Mouse (Mus musculus): Measurements from ENCODE around the gene Ms4a8a. TPM values are rescaled to one million over a fixed set of nuclear protein-coding genes. Genes with fewer than 3 reads are reported as not detected.
A peak's percentile ranks its signal among the peaks of the same experiment; 100 is the strongest.

Gene Ms4a8a
- polyA plus RNA-seq, 1 experiment from 2014 or later: not detected

- Histone ChIP-seq H3K4me1 (no peaks in the 10 kb centered on the region), H3K27me3 (no peaks in the 10 kb centered on the region), H3K27ac (replicated peaks) (no peak overlapping the region), H3K9ac (replicated peaks) (no peak overlapping the region), H3K9me3 (no peaks in the 10 kb centered on the region), H3K4me3 (no peak overlapping the region), H3K4me2 (replicated peaks) (no peak overlapping the region), H3K36me3 (no peaks in the 10 kb centered on the region)
- 62% methylated on average over 3 of the region's 3 CpGs for WGBS
- ATAC-seq (ENCODE audit: low FRiP score, low read depth): no peak
Observed at GRCm38 (mm10) chr19:11053277-11053676, 27.6 kb downstream of the Ms4a8a start.

GRCm38 (mm10) chr19:11052877-11053276 lies 28.0 kb downstream of the Ms4a8a start:
- no peaks in the 10 kb centered on the region for H3K36me3 ChIP-seq
- H3K27me3 ChIP-seq: no peaks in the 10 kb centered on the region
- no peaks in the 10 kb centered on the region for H3K9me3 ChIP-seq
- ATAC-seq (ENCODE audit: low FRiP score, low read depth): no peak
- H3K4me1 ChIP-seq: no peaks in the 10 kb centered on the region
- H3K9ac ChIP-seq (replicated peaks): no peak overlapping the region
- 68% methylated on average over 5 of the region's 5 CpGs for WGBS
- H3K4me3 ChIP-seq: no peak overlapping the region
- no peak overlapping the region for H3K27ac ChIP-seq (replicated peaks)
- H3K4me2 ChIP-seq (replicated peaks): no peak overlapping the region

- no peak for ATAC-seq (ENCODE audit: low FRiP score, low read depth)
- H3K4me2 ChIP-seq (replicated peaks): no peak overlapping the region
- H3K4me3 ChIP-seq: no peak overlapping the region
- H3K9me3 ChIP-seq: no peaks in the 10 kb centered on the region
- H3K4me1 ChIP-seq: no peaks in the 10 kb centered on the region
- peaks cover 6% of the 10 kb centered on the region for H3K27me3 ChIP-seq
- no peak overlapping the region for H3K27ac ChIP-seq (replicated peaks)
- H3K9ac ChIP-seq (replicated peaks): no peak overlapping the region
- WGBS: 71% methylated on average over 2 of the region's 2 CpGs
- H3K36me3 ChIP-seq: no peaks in the 10 kb centered on the region
Observed at GRCm38 (mm10) chr19:11050286-11050685, 30.6 kb downstream of the Ms4a8a start.

GRCm38 (mm10) chr19:11049426-11049825 lies 31.5 kb downstream of the Ms4a8a start:
- peaks cover 6% of the 10 kb centered on the region for H3K27me3 ChIP-seq
- no peaks in the 10 kb centered on the region for H3K36me3 ChIP-seq
- no peak overlapping the region for H3K27ac ChIP-seq (replicated peaks)
- no peak overlapping the region for H3K4me3 ChIP-seq
- no peak overlapping the region for H3K4me2 ChIP-seq (replicated peaks)
- ATAC-seq (ENCODE audit: low FRiP score, low read depth): no peak
- no peak overlapping the region for H3K9ac ChIP-seq (replicated peaks)
- no peaks in the 10 kb centered on the region for H3K4me1 ChIP-seq
- H3K9me3 ChIP-seq: no peaks in the 10 kb centered on the region

- Histone ChIP-seq H3K27me3 (peaks cover 6% of the 10 kb centered on the region), H3K9ac (replicated peaks) (no peak overlapping the region), H3K4me1 (no peaks in the 10 kb centered on the region), H3K9me3 (no peaks in the 10 kb centered on the region), H3K4me2 (replicated peaks) (no peak overlapping the region), H3K36me3 (no peaks in the 10 kb centered on the region), H3K4me3 (no peak overlapping the region), H3K27ac (replicated peaks) (no peak overlapping the region)
- ATAC-seq (ENCODE audit: low FRiP score, low read depth): no peak
- WGBS: 63% methylated on average over 1 of the region's 1 CpGs
Observed at GRCm38 (mm10) chr19:11048503-11048902, 32.4 kb downstream of the Ms4a8a start.

GRCm38 (mm10) chr19:11048009-11048408 lies 32.9 kb downstream of the Ms4a8a start:
- no peak overlapping the region for H3K4me3 ChIP-seq
- H3K27me3 ChIP-seq: peaks cover 6% of the 10 kb centered on the region
- no peak for ATAC-seq (ENCODE audit: low FRiP score, low read depth)
- no peaks in the 10 kb centered on the region for H3K9me3 ChIP-seq
- no peaks in the 10 kb centered on the region for H3K36me3 ChIP-seq
- H3K4me1 ChIP-seq: no peaks in the 10 kb centered on the region
- no peak overlapping the region for H3K9ac ChIP-seq (replicated peaks)
- H3K27ac ChIP-seq (replicated peaks): no peak overlapping the region
- WGBS: 82% methylated on average over 6 of the region's 6 CpGs
- no peak overlapping the region for H3K4me2 ChIP-seq (replicated peaks)

GRCm38 (mm10) chr19:11044996-11045711 lies 35.7 kb downstream of the Ms4a8a start:
- Histone ChIP-seq H3K9ac (replicated peaks) (peak overlapping the region; percentile 8; the same call in 1 of the 2 replicates), H3K9me3 (no peaks in the 10 kb centered on the region), H3K4me3 (peak overlapping the region; percentile 40), H3K4me1 (no peaks in the 10 kb centered on the region), H3K4me2 (replicated peaks) (peak overlapping the region; percentile 58), H3K27ac (replicated peaks) (no peak overlapping the region), H3K27me3 (peaks cover 6% of the 10 kb centered on the region), H3K36me3 (no peaks in the 10 kb centered on the region)
- ATAC-seq (ENCODE audit: low FRiP score, low read depth): peak; percentile 100
- 8% methylated on average over 32 of the region's 40 CpGs for WGBS

- peak; percentile 75 for ATAC-seq (ENCODE audit: low FRiP score, low read depth)
- Histone ChIP-seq H3K36me3 (no peaks in the 10 kb centered on the region), H3K27ac (replicated peaks) (no peak overlapping the region), H3K27me3 (peaks cover 6% of the 10 kb centered on the region), H3K4me1 (no peaks in the 10 kb centered on the region), H3K4me3 (peak overlapping the region; percentile 40), H3K9me3 (no peaks in the 10 kb centered on the region), H3K4me2 (replicated peaks) (peak overlapping the region; percentile 58), H3K9ac (replicated peaks) (no peak overlapping the region; the same call in 1 of the 2 replicates)
- 36% methylated on average over 5 of the region's 5 CpGs for WGBS
Observed at GRCm38 (mm10) chr19:11044671-11044995, 36.3 kb downstream of the Ms4a8a start.

- H3K4me1 ChIP-seq: no peaks in the 10 kb centered on the region
- H3K4me2 ChIP-seq (replicated peaks): no peak overlapping the region
- H3K4me3 ChIP-seq: no peak overlapping the region
- no peaks in the 10 kb centered on the region for H3K9me3 ChIP-seq
- H3K27ac ChIP-seq (replicated peaks): no peak overlapping the region
- no peaks in the 10 kb centered on the region for H3K27me3 ChIP-seq
- ATAC-seq (ENCODE audit: low FRiP score, low read depth): no peak
- no peak overlapping the region for H3K9ac ChIP-seq (replicated peaks)
- no peaks in the 10 kb centered on the region for H3K36me3 ChIP-seq
Observed at GRCm38 (mm10) chr19:11037570-11037969, 43.3 kb downstream of the Ms4a8a start.

- no peaks in the 10 kb centered on the region for H3K27me3 ChIP-seq
- no peak overlapping the region for H3K27ac ChIP-seq (replicated peaks)
- no peak for ATAC-seq (ENCODE audit: low FRiP score, low read depth)
- H3K36me3 ChIP-seq: no peaks in the 10 kb centered on the region
- no peak overlapping the region for H3K4me2 ChIP-seq (replicated peaks)
- H3K4me3 ChIP-seq: no peak overlapping the region
- no peak overlapping the region for H3K9ac ChIP-seq (replicated peaks)
- no peaks in the 10 kb centered on the region for H3K4me1 ChIP-seq
- H3K9me3 ChIP-seq: no peaks in the 10 kb centered on the region
Observed at GRCm38 (mm10) chr19:11022382-11022781, 58.5 kb downstream of the Ms4a8a start.

GRCm38 (mm10) chr19:11017891-11018290 lies 63.0 kb downstream of the Ms4a8a start, which contains the start of gene Ms4a18:
Gene Ms4a18, minus strand, starts transcription at chr19:11018031.
- H3K4me3 ChIP-seq: no peak within 1 kb of the TSS
- 90% methylated on average over 3 of the region's 3 CpGs for WGBS
- no peak for ATAC-seq (ENCODE audit: low FRiP score, low read depth)
- no peak within 1 kb of the TSS for H3K27ac ChIP-seq (replicated peaks)
- no peak within 1 kb of the TSS for H3K9ac ChIP-seq (replicated peaks)
- no peaks in the 10 kb centered on the region for H3K4me1 ChIP-seq
- no peaks in the 10 kb centered on the region for H3K36me3 ChIP-seq
- no peaks in the 10 kb centered on the region for H3K9me3 ChIP-seq
- H3K4me2 ChIP-seq (replicated peaks): no peak within 1 kb of the TSS
- H3K27me3 ChIP-seq: no peaks in the 10 kb centered on the region
